Mouse (Mus musculus) ES-E14 (cell line): ENCODE data around the gene Uhrf1bp1l.
"Not testable (repeated sequence)": the region's sequence is repeated elsewhere in the genome, so short reads cannot be mapped to it uniquely, and the experiment has no call there.

Experiments used
- CHD2 ChIP-seq: IDR thresholded peaks from 2 replicates; pipeline ENCODE4 v1.6.1; 2014; ENCODE audit warnings: mild to moderate bottlenecking, low read depth, low read length, inconsistent platforms
- HCFC1 ChIP-seq: IDR thresholded peaks from 2 replicates; pipeline ENCODE4 v1.6.1; 2012; ENCODE audit warnings: low read length, inconsistent platforms, borderline replicate concordance; ENCODE audit not compliant: insufficient read depth
- MAFK ChIP-seq: IDR thresholded peaks from 2 replicates; pipeline ENCODE4 v1.6.1; 2014; ENCODE audit warnings: mild to moderate bottlenecking, low read depth, low read length, inconsistent platforms; ENCODE audit not compliant: insufficient read depth
- ZC3H11A ChIP-seq: IDR thresholded peaks from 2 replicates; pipeline ENCODE4 v1.6.1; 2012; ENCODE audit warnings: low read depth, mild to moderate bottlenecking, inconsistent platforms, low read length, borderline replicate concordance

DNA sequence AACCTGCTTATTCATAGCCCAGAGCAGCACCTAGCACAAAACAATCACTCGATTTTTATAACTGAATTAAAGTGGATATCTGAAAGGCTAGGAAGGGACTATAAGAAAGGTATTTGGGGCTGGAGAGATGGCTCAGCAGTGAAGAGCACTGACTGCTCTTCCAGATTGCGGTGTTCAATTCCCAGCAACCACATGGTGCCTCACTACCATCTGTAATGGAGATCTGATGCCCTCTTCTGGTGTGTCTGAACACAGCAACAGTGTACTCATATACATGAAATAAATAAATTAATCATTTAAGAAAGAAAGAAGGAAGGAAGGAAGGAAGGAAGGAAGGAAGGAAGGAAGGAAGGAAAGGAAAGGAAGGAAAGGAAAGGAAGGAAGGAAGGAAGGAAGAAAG is 48.5 kb upstream of the Uhrf1bp1l start:
- not testable (repeated sequence) for TF ChIP-seq MAFK, CHD2, HCFC1, ZC3H11A
